Mouse (Mus musculus): ENCODE data around the gene Slc38a2.

DNA sequence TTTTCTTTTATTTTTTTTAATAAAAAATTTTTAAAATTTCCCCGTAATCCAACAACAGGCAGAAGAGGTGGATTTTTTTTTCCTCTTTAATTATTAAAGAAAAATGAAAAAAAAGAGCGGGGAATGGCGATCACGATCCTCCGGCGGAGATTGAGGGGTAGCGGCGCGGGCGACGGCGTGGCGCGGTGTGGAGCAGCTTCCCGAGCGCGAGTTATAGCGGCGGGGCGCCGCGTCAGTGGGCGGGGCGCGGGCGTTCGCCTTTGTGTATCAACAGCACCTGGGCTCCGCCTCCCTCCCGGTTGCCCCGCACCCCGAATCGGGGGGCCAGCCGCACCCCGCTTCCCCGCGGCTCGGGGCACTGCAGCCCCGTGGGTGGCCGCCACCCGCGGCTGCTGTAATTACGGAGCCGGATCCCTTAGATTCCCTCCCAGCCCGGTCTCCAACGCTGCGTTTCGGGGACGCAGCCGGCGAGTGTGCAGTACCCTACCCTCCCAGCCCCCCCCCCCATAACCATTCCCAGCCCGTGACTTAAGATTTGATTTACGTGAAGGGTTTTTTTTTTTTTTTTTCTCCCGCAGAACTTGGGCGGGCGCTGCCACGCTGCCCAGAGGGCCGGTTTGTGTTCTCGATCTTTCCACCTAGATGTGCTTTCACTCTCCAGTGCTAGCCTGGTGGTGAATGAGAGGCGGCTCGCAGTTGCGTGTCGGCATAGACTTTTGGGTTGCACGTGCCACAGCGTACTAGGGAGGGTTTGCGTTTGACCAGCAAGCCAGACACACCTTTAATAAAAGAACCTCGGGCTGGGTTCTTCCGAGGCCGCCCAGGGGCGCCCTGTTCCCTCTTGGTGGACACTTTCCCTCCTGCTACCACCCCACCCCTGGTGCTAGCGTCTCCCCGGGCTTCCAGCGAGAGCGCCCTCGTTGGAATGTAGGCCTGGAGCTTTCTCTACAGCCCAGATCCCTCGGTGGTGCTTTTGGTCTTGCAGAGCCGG lies at the start of gene Slc38a2:
- TF ChIP-seq FLI1 (IDR thresholded peaks at IDR 0.05; ENCODE audit: low read length) (no peak), GATA1 (IDR thresholded peaks at IDR 0.05; ENCODE audit: borderline replicate concordance, low read length) (no peak)
